Mouse (Mus musculus): ENCODE results near the gene Hoxb13.

GRCm38 (mm10) chr11:96201741-96202140 is 7.6 kb downstream of the Hoxb13 start:
- no peak for TF ChIP-seq CTCF (IDR thresholded peaks at IDR 0.05; ENCODE audit: low read depth)
- TF ChIP-seq EP300 (IDR thresholded peaks at IDR 0.05; ENCODE audit: low read depth): no peak
